ENCODE assay signal across 25 mouse cellular contexts in genomic region chr2:149950641-149951040, GRCm38 (mm10).
"Had no signal": no experiment of that assay in that cellular context is flagged by ENCODE, and none has a peak within 500 bp of the region (broad histone marks: within the 10 kb centered on the region; RNA-seq: fewer than 3 reads in every experiment).

No protein-coding gene starts in this region.

- DNase-seq: gastrocnemius, adult 2 months; gastrocnemius, postnatal 10 days; gastrocnemius, postnatal 25 days; heart, adult 18-20 months; heart, postnatal 14 days; heart, postnatal 36 days; kidney, adult 11 months; kidney, adult 2 months; kidney, adult 9 months; kidney, postnatal 14 days; kidney, postnatal 36 days; layer of hippocampus, adult 9-11 months; layer of hippocampus, postnatal 36 days; left cerebral cortex, postnatal 4 days had no signal

- H3K27ac ChIP-seq: gastrocnemius, adult 2 months; heart, embryonic 13.5 days; heart, embryonic 15.5 days; hindbrain, embryonic 13.5 days; hindbrain, embryonic 15.5 days; hindbrain, postnatal 0 days; kidney, embryonic 15.5 days; kidney, postnatal 0 days; limb, embryonic 13.5 days; limb, embryonic 15.5 days; liver, embryonic 12.5 days; liver, embryonic 14.5 days had no signal

- H3K4me3 ChIP-seq: gastrocnemius, adult 2 months; heart, embryonic 13.5 days; heart, embryonic 15.5 days; hindbrain, embryonic 13.5 days; hindbrain, embryonic 15.5 days; kidney, embryonic 15.5 days; limb, embryonic 13.5 days; limb, embryonic 15.5 days; liver, embryonic 12.5 days had no signal

- H3K9me3 ChIP-seq: heart, embryonic 13.5 days; heart, embryonic 15.5 days; hindbrain, embryonic 13.5 days; hindbrain, embryonic 15.5 days; kidney, embryonic 15.5 days; limb, embryonic 13.5 days; limb, embryonic 15.5 days; liver, embryonic 12.5 days had no signal

- H3K27me3 ChIP-seq: heart, embryonic 13.5 days; heart, embryonic 15.5 days; hindbrain, embryonic 13.5 days; hindbrain, embryonic 15.5 days; kidney, embryonic 15.5 days; limb, embryonic 13.5 days; limb, embryonic 15.5 days; liver, embryonic 12.5 days had no signal

- H3K4me1 ChIP-seq: heart, embryonic 13.5 days; heart, embryonic 15.5 days; hindbrain, embryonic 13.5 days; hindbrain, embryonic 15.5 days; kidney, embryonic 15.5 days; limb, embryonic 13.5 days; limb, embryonic 15.5 days; liver, embryonic 12.5 days had no signal

- H3K36me3 ChIP-seq: heart, embryonic 13.5 days; heart, embryonic 15.5 days; hindbrain, embryonic 13.5 days; hindbrain, embryonic 15.5 days; kidney, embryonic 15.5 days; limb, embryonic 13.5 days; limb, embryonic 15.5 days; liver, embryonic 12.5 days had no signal
